Mouse (Mus musculus) thymus, adult 2 months (tissue): ENCODE measurements around the gene Zfp143. TPM values are rescaled to one million over a fixed set of nuclear protein-coding genes. Genes with fewer than 3 reads are reported as not detected.

Experiments used
- DNase-seq: peaks from one replicate; pipeline ENCODE4 v3.0.0; 2021
- H3K27ac ChIP-seq: fragments of 200-500 bp; 2 replicates; pipeline ENCODE4 v1.5.1; 2012; ENCODE audit warnings: low read length, control low read depth; ENCODE audit not compliant: control insufficient read depth, insufficient read depth
- H3K27me3 ChIP-seq: fragments of 200-500 bp; 2 replicates; pipeline ENCODE4 v1.6.1; 2012; ENCODE audit warnings: mild to moderate bottlenecking, low read length, moderate library complexity, mixed read lengths; ENCODE audit not compliant: control insufficient read depth, insufficient read depth
- H3K36me3 ChIP-seq: fragments of 200-500 bp; 2 replicates; pipeline ENCODE4 v1.6.1; 2012; ENCODE audit warnings: mild to moderate bottlenecking, low read length, moderate library complexity; ENCODE audit not compliant: control insufficient read depth, insufficient read depth
- H3K4me1 ChIP-seq: fragments of 200-500 bp; replicated peaks from 2 replicates; pipeline ENCODE4 v1.6.1; 2012; ENCODE audit warnings: low read length; ENCODE audit not compliant: control insufficient read depth, insufficient read depth
- H3K4me3 ChIP-seq: fragments of 200-500 bp; 2 replicates; pipeline ENCODE4 v1.5.1; 2012; ENCODE audit warnings: mild to moderate bottlenecking, low read length, control low read depth, moderate library complexity; ENCODE audit not compliant: control insufficient read depth, insufficient read depth
- CTCF ChIP-seq: fragments of 200-500 bp; IDR thresholded peaks from 2 replicates; pipeline ENCODE4 v1.5.1; 2012; ENCODE audit warnings: mild to moderate bottlenecking, control low read depth, low read length, moderate library complexity, borderline replicate concordance; ENCODE audit not compliant: control insufficient read depth, poor library complexity, insufficient read depth; ENCODE audit errors: extremely low read depth
- POLR2A ChIP-seq: fragments of 200-500 bp; IDR thresholded peaks from 2 replicates; pipeline ENCODE4 v1.6.1; 2012; ENCODE audit warnings: mild to moderate bottlenecking, low read length, control low read depth, moderate library complexity; ENCODE audit not compliant: control insufficient read depth, poor library complexity, insufficient read depth; ENCODE audit errors: extremely low read depth
- WGBS: fragments of 180-500 bp; shearing (Covaris S2); methylation state at CpG from one replicate; pipeline ENCODE4 v1.1.7; 2018; 5-methylcytosine and 5-hydroxymethylcytosine counted together
- polyA plus RNA-seq: library from polyadenylated mRNA; depleted of rRNA; stranded (reverse); fragments of >200 nt; gene quantifications from 2 replicates; pipeline ENCODE4 v1.2.3, GENCODE M21; 2012; rRNA removed

The Zfp143 gene
- polyA plus RNA-seq, result 31.5 and 35.0 TPM in 2 replicates

- WGBS, result under 1% methylated on average over 34 of the region's 34 CpGs
- no peaks in the 10 kb centered on the region for H3K27me3 ChIP-seq
- 0 out of 2 replicates have a peak, but pooled peaks cover 2% of the 10 kb centered on the region for H3K4me1 ChIP-seq
- peak within 1 kb of the TSS; percentile 97 for H3K27ac ChIP-seq
- no peaks in the 10 kb centered on the region for H3K36me3 ChIP-seq
- no peak for TF ChIP-seq CTCF
- peak; percentile 70; the same call in 1 of the 2 replicates for TF ChIP-seq POLR2A
- peak; percentile 99 for DNase-seq
- peak within 1 kb of the TSS; percentile 81 for H3K4me3 ChIP-seq
These were observed at the start of gene Zfp143 for GRCm38 (mm10) chr7:110061199-110061751. Zfp143 (plus strand) TSS chr7:110061217.

GRCm38 (mm10) chr7:110011417-110011816 is 49.6 kb upstream of the Zfp143 start:
- no peak for DNase-seq
- no peaks in the 10 kb centered on the region for H3K4me1 ChIP-seq
- 88% methylated on average over 1 of the region's 1 CpGs for WGBS
- TF ChIP-seq POLR2A (no peak), CTCF (no peak)
- no peak overlapping the region for H3K27ac ChIP-seq
- H3K36me3 ChIP-seq, result no peaks in the 10 kb centered on the region
- H3K4me3 ChIP-seq, result no peak overlapping the region
- H3K27me3 ChIP-seq, result no peaks in the 10 kb centered on the region

GRCm38 (mm10) chr7:110014272-110014671 is 46.7 kb upstream of the Zfp143 start:
- Histone ChIP-seq H3K27me3 (no peaks in the 10 kb centered on the region), H3K27ac (no peak overlapping the region), H3K36me3 (no peaks in the 10 kb centered on the region), H3K4me1 (peaks cover 5% of the 10 kb centered on the region), H3K4me3 (no peak overlapping the region)
- no peak for TF ChIP-seq POLR2A
- no peak for TF ChIP-seq CTCF
- no peak for DNase-seq
- WGBS, result 84% methylated on average over 5 of the region's 5 CpGs

GRCm38 (mm10) chr7:110018117-110018630 is 42.8 kb upstream of the Zfp143 start, which contains the start of gene Ipo7:
Ipo7 (plus strand) TSS chr7:110018274.
- peak; percentile 91 for DNase-seq
- TF ChIP-seq CTCF, result 0 out of 2 replicates have a peak, but pooled peaks have one; percentile 43
- peak; percentile 86 for TF ChIP-seq POLR2A
- Histone ChIP-seq H3K36me3 (no peaks in the 10 kb centered on the region), H3K4me1 (peaks cover 5% of the 10 kb centered on the region), H3K27ac (no peak within 1 kb of the TSS), H3K27me3 (no peaks in the 10 kb centered on the region), H3K4me3 (peak within 1 kb of the TSS; percentile 87)
- under 1% methylated on average over 48 of the region's 48 CpGs for WGBS

- DNase-seq, result peak; percentile 38
- no peaks in the 10 kb centered on the region for H3K27me3 ChIP-seq
- under 1% methylated on average over 42 of the region's 42 CpGs for WGBS
- H3K27ac ChIP-seq, result no peak overlapping the region
- TF ChIP-seq POLR2A, result no peak
- no peak for TF ChIP-seq CTCF
- no peaks in the 10 kb centered on the region for H3K36me3 ChIP-seq
- H3K4me1 ChIP-seq, result peaks cover 5% of the 10 kb centered on the region
- H3K4me3 ChIP-seq, result peak overlapping the region; percentile 87
These were observed 42.2 kb upstream of the Zfp143 start for GRCm38 (mm10) chr7:110018631-110019482.

GRCm38 (mm10) chr7:110023553-110023952 is 37.5 kb upstream of the Zfp143 start:
- Histone ChIP-seq H3K4me3 (no peak overlapping the region), H3K27ac (no peak overlapping the region), H3K27me3 (no peaks in the 10 kb centered on the region), H3K4me1 (peaks cover 5% of the 10 kb centered on the region), H3K36me3 (no peaks in the 10 kb centered on the region; the same call in 1 of the 2 replicates)
- 89% methylated on average over 1 of the region's 1 CpGs for WGBS
- no peak for TF ChIP-seq POLR2A
- TF ChIP-seq CTCF, result no peak
- no peak for DNase-seq
